Mouse (Mus musculus) NIH3T3 (cell line): ENCODE results near the gene S100a2.

Experiments
- DNase-seq: peaks from one replicate; pipeline ENCODE4 v3.0.0-alpha.2; 2012; ENCODE audit warnings: low read depth

The S100a2 gene

DNA sequence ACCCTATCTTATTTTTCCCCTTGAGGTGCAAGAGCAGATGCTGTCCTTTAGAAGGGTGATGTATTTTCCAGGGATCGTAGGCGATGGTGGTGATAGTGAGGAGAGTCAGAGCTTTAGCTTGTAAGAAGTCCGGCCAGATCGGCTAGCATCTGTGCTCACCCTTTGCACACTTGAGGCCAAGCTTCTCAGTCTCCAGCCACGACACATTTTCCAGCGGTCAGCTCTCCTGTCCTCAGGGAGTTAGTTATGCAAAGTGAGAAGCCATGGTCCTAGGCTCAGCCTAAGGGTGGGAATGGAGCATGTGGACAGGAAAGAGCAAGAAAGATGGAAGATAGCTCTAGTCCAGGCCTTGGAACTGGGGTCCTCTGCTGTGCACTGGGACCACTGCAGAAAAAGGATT lies 6.8 kb downstream of the S100a2 start:
- no peak for DNase-seq

DNA sequence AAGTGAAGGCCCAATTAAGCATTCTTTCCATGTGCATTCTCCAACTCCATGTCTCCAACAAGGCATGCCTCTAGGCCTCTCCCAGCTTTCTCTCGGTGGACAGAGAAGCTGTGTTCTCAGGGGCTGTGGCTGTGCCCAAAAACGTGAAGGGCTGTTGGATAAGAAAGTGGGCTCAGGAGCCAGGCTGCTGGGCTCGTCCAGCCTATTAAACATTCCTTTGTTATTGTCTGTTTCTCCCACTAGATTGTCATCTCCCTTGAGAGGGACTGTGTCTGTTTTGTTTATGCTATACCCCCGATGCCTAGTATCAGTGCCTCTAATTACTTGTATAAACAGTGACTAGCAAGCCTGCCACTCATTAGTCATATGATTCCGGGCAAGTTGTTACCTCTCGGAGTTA lies 7.7 kb downstream of the S100a2 start:
- DNase-seq = peak; percentile 61

DNA sequence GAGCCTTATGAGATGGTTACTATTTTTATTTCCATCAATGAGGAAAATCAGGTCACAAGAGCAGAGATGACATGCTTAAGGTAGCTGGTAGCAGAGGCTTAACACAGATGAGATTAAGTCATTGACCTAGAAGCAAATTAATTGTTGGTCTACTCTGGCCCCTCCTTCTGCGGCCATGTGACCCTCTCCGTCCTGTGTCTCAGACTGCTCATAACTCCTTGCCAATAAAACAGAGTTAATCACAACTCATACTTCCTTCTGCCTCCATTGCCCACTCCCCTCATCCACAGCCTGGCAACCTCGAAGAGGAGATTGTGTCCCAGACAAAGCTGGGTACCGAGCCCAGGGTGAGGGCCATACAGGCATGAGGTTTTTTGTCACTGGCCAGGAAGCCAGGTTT lies 8.2 kb downstream of the S100a2 start:
- peak; percentile 55 for DNase-seq

DNA sequence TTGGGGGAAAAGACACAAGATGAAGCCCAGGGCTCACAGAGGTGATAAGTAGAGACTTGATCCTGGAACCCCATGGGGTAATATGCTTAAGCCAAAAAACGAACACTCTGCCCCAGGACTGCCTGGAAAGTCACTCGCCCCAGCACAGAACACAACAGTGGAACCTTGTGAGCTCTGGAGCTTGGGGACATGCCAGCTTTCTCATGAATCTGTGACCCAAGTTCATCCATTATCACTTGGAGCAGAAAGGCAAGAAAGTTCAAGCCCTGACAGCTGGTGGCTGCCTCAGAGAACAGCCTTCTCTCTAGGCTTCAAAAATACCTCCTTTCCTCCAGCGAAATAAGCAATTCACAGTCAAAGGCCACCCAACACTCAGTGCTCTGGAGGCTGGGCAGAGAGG lies 9.4 kb downstream of the S100a2 start:
- peak; percentile 21 for DNase-seq

DNA sequence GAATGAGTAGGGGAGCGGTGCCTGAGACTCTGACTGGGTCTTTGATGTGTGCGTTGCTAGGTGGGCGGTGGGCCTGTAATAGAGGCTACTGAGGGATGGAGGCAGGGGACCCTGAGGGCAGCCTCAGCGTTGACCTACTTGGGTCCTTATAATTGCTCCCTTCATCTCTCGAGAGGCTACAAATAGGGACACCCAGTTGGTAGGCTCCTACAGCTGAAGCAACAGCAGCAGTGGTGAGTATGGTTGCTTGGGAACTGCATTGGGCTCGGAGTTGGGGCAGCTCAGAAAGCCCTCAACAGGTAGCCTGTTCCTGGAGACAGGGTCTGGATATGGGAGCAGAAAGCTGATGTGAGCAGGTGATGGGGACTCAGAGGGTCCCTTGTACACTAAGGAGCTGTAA lies 10.0 kb downstream of the S100a2 start:
- no peak for DNase-seq

GRCm38 (mm10) chr3:90600458-90601195 lies 10.6 kb downstream of the S100a2 start:
- peak; percentile 96 for DNase-seq

DNA sequence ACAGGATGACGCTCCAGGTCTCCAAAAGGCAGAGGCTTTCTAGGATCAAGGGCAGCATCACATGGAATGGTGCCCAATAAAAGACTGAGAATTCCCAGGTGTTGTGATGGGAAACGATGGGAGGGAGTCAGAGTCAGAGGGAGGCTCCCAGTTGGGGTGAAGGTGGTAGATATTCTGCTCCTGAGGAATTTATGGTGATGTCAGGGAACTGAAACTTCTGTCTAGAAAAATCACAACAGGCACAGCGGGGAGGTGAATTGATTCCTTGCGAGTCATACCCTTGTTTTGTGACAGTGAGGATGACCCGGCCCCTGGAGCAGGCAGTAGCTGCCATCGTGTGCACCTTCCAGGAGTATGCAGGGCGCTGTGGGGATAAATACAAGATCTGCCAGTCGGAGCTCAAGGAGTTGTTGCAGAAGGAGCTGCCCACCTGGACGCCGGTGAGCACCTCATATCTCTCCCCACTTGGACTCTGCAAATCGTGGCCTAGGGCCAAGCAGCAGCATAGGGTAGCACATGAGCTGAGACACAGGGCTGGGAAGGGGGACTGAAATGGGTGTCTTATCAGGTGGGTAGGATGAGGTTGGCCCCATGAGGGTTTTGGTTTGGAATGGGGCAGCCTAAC lies 11.6 kb downstream of the S100a2 start, which contains the start of gene Gm42674:
Gm42674 (plus strand) TSS at position 419 of the 625 bp plus-strand sequence.
- DNase-seq = no peak

- DNase-seq = peak; percentile 94
Observed at GRCm38 (mm10) chr3:90603623-90604022, 13.6 kb downstream of the S100a2 start, which contains the start of gene S100a4. TSS of gene S100a4 (plus strand) at chr3:90603771.

DNA sequence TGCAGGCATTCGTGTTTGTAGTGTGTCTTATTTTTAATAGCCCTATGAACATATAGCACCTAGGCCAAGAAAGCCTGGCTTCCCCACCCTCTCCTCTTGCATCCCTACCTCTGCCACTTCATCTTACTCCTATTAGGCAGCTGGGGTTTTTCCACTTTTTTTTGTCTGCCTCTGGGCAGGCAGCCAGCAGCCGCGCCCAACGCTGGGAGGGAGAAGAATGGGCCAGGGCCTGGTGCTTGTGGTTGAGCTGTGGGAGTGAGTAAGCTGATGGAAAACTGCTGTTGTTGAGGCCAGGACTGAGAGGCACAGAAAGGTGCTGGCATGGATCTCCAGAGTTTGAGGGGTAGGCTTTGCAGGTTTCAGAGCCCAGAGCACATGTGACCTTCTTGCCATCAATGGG lies 14.4 kb downstream of the S100a2 start:
- peak; percentile 99 for DNase-seq

GRCm38 (mm10) chr3:90605049-90605448 lies 15.0 kb downstream of the S100a2 start:
- peak; percentile 62 for DNase-seq

- DNase-seq = no peak
Observed at GRCm38 (mm10) chr3:90605736-90606135, 15.7 kb downstream of the S100a2 start.

DNA sequence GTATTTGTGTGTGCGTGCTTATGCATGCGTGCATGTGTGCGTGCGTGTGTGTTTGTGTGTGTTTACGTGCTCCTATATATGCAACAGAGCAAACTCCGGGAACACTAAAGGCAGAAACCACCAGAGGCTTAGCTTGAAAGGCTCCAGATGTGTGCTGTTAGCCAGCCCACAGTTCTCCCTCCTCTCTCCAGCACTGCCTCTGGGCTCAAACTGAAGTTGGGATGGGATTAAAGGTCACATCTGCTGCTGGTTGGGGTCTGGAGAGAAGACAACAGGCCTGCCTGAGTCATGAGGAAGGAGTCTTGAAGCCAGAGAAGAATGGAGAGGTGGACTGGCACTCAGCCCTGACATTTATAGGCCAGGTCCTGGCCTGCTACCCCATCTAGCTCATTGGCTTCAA lies 16.1 kb downstream of the S100a2 start:
- peak; percentile 97 for DNase-seq

DNA sequence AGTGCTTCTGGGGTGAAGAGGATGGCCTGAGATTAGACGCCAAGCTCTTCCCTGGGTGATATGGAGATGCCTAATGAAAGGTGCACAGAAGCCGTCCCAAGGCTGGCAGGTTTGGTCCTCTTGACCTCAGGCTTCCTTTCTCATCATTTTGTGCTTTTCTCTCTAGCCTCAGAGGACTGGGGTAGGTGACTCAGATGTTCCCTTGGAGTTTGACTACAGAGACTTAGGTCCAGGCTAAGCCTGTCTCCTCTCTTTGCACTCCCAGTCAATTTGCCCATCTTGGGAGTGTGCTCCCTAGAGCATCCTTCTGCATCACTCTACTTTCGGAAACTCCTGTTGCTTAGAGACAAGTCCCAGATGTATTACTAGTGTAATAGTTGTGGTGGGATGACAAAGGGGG lies 17.3 kb downstream of the S100a2 start:
- peak; percentile 20 for DNase-seq

DNA sequence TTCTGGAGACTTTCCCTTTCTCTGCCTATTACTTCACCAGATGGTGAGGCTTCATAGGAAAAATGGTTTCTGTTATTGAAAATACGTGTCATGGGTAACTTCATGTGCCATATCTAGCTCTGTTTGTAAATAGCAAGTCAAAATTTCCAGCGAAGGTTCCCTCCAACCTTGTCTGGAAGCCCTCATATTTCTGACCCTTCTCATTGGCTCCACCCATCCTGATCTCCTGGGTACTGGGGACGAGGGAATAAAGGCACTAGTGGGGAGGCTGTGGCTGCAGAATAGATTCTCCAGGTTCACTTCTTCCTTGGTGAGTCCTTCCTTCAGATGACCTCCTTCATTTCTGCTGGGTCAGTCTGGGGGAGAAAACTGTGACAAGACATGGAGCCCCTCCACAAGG lies 18.2 kb downstream of the S100a2 start, which contains the start of gene S100a5:
S100a5 (plus strand) TSS at position 301 of the 400 bp plus-strand sequence.
- no peak for DNase-seq

GRCm38 (mm10) chr3:90609102-90609501 lies 19.1 kb downstream of the S100a2 start:
- no peak for DNase-seq

- DNase-seq = no peak
Observed at GRCm38 (mm10) chr3:90611494-90611893, 21.4 kb downstream of the S100a2 start.

DNA sequence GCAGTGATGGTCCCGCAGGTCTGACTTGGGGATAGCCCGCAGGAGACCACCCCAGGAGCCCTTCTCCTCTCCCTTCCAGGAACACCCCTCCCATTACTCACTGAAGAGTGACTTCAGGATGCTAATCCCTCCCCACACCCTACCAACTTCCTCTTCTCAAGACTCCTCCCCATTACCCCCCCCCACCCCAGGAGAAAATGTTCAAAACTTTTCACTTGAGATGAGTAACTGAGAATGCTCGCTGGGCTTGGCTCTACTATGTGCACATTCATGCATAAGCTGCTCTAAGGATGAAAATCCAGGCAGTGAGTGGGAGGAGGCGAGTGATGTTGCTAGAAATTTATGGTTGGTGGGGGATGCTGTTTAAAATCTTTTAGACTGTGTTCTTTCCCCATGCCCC lies 22.0 kb downstream of the S100a2 start:
- peak; percentile 95 for DNase-seq

GRCm38 (mm10) chr3:90612728-90613291 lies 22.8 kb downstream of the S100a2 start, which contains the start of gene S100a6:
TSS of gene S100a6 (plus strand) at chr3:90612882.
- peak; percentile 96 for DNase-seq

DNA sequence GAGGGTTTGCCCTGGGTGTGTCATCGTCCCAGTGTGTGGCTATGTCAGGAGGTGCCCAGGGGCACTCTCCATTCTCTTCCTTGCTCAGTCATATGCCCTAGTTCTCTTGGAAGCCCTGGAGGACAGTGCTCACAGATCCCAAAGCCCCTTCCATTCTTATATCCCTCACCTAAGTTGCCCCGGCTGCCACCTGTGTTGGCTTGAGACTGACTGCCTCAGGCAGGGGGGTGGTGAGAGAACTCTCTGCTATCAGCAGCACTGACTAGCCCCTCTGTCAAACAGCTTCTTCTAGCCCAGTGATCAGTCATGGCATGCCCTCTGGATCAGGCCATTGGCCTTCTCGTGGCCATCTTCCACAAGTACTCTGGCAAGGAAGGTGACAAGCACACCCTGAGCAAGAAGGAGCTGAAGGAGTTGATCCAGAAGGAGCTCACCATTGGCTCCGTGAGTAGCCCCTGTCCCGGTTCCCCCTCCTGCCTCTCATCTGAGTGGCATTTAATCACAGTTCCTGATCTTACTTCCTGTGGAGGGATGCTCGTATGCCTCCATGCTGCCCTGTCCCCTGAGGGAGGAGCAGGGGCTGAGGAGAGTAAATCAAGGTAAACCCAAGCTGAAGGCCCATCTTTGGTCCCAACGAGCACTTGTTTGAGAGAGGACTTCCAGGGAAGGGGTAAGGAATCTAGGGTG lies 23.6 kb downstream of the S100a2 start:
- DNase-seq = peak; percentile 37

DNA sequence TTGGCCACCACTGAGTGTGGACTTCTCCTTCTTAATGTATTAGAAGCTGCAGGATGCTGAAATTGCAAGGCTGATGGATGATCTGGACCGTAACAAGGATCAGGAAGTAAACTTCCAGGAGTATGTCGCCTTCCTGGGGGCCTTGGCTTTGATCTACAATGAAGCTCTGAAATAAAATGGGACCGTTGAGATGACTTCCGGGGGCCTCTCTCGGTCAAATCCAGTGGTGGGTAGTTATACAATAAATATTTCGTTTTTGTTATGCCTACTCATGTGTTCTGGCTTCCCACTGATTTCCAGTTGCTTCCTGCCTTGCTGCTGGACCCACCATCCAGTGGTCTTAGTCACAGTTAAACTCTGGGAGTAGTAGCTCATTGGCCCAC lies 24.1 kb downstream of the S100a2 start:
- no peak for DNase-seq

GRCm38 (mm10) chr3:90614611-90615251 lies 24.7 kb downstream of the S100a2 start:
- DNase-seq = peak; percentile 54

- DNase-seq = peak; percentile 94
Observed at GRCm38 (mm10) chr3:90615415-90615814, 25.4 kb downstream of the S100a2 start.
